Mouse (Mus musculus) liver, adult (tissue): ENCODE data around the gene Tmem161a.

ENCODE experiments used
- GATA4 ChIP-seq: IDR thresholded peaks from 2 replicates; pipeline ENCODE4 v1.6.1; 2014; ENCODE audit warnings: mild to moderate bottlenecking, low read length; ENCODE audit not compliant: insufficient replicate concordance

Gene Tmem161a

GRCm38 (mm10) chr8:70150158-70150557 lies 22.0 kb upstream of the Tmem161a start:
- no peak for TF ChIP-seq GATA4

- no peak for TF ChIP-seq GATA4
Measured at GRCm38 (mm10) chr8:70152537-70153257, 19.5 kb upstream of the Tmem161a start.

GRCm38 (mm10) chr8:70157240-70157800 lies 14.8 kb upstream of the Tmem161a start:
- no peak for TF ChIP-seq GATA4

- no peak for TF ChIP-seq GATA4
Measured at GRCm38 (mm10) chr8:70158069-70158853, 13.9 kb upstream of the Tmem161a start.

- no peak for TF ChIP-seq GATA4
Measured at GRCm38 (mm10) chr8:70159211-70159610, 12.9 kb upstream of the Tmem161a start.

GRCm38 (mm10) chr8:70160015-70160414 lies 12.1 kb upstream of the Tmem161a start:
- no peak for TF ChIP-seq GATA4

- TF ChIP-seq GATA4, result no peak
Measured at GRCm38 (mm10) chr8:70163316-70163715, 8.8 kb upstream of the Tmem161a start.

- TF ChIP-seq GATA4, result no peak
Measured at GRCm38 (mm10) chr8:70166504-70167110, 5.5 kb upstream of the Tmem161a start.

- no peak for TF ChIP-seq GATA4
Measured at GRCm38 (mm10) chr8:70170116-70170515, 2.0 kb upstream of the Tmem161a start.

- no peak for TF ChIP-seq GATA4
Measured at GRCm38 (mm10) chr8:70170748-70171147, 1.4 kb upstream of the Tmem161a start.

GRCm38 (mm10) chr8:70171240-70171639 lies 916 bp upstream of the Tmem161a start:
- no peak for TF ChIP-seq GATA4

GRCm38 (mm10) chr8:70173320-70173719 lies 1.2 kb downstream of the Tmem161a start:
- no peak for TF ChIP-seq GATA4

- TF ChIP-seq GATA4, result no peak
Measured at GRCm38 (mm10) chr8:70174079-70174478, 1.9 kb downstream of the Tmem161a start.

GRCm38 (mm10) chr8:70178231-70178630 lies 6.1 kb downstream of the Tmem161a start:
- TF ChIP-seq GATA4, result no peak

- TF ChIP-seq GATA4, result no peak
Measured at GRCm38 (mm10) chr8:70179082-70179481, 6.9 kb downstream of the Tmem161a start.
